Mouse (Mus musculus) E14TG2a.4 (cell line): ENCODE measurements around the gene Btrc.

Source experiments
- CTCF ChIP-seq: conservative IDR thresholded peaks from 2 replicates; pipeline ENCODE4 v1.5.1; 2014; ENCODE audit warnings: low read length
- NANOG ChIP-seq: IDR thresholded peaks from 2 replicates; pipeline ENCODE4 v1.6.1; 2014; ENCODE audit warnings: borderline replicate concordance, low read length, mixed read lengths

DNA sequence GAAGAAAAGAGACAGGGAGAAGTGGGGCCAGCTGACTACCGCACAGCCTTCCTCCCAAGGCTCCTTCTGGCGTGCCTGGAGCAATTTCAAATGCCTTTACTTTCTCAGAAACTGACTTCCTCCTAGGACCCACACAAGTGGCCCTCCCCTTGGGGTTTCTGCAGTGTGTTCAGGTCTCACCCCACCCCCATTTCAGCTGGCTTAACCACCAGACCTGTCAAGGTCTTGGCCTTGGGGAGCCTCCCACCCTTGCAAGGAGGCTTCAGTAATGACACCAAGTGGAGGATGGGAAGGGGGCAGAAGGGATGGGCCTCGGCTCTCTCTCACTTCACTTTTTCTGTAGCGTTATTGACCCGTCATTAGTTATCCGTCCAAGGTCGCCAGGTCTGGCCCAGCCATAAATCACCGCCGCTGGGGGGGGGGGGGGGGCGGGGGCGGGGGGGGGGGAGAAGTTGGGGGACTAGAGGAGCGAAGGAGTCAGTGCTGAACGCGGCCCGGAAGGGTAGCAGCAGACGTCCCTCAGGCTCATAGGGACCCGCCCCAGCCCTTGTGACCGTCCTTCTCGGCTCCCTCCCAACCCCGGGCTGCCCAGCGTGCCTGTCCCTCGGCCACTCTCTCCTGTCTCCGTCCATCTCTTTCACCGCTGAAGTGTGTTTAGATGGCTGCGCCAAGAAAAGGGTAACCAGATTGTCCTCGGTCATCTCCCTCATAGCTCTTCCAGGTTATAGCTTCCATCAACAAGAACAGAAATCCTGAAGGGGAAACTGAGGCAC lies 180.8 kb downstream of the Btrc start:
- TF ChIP-seq NANOG (no peak), CTCF (no peak)
